Mouse (Mus musculus) gastrocnemius, adult 18-20 months (tissue): ENCODE results near the gene Gm21518. TPM values are rescaled to one million over a fixed set of nuclear protein-coding genes. Genes with fewer than 3 reads are reported as not detected.
"Not testable (repeated sequence)": the region's sequence is repeated elsewhere in the genome, so short reads cannot be mapped to it uniquely, and the experiment has no call there.

Source experiments
- DNase-seq: peaks from one replicate; pipeline ENCODE4 v3.0.0; 2021; ENCODE audit warnings: low spot score
- long read RNA-seq, 2 experiments: library from polyadenylated mRNA; stranded (forward); transcript quantifications; one replicate each; pipeline ENCODE4 v2.0.0; 2021
- total RNA-seq, 2 experiments: library from RNA; stranded (reverse); gene quantifications; 2 replicates each; pipeline ENCODE4 v1.2.3; 2021

The Gm21518 gene
- not detected for total RNA-seq
- long read RNA-seq, experiment 1 = 0 reads
- long read RNA-seq, experiment 2 = 0 reads

- not testable (repeated sequence) for DNase-seq
These were observed at the start of gene Gm21518 for GRCm38 (mm10) chrY:62190566-62190965. TSS of gene Gm21518 (plus strand) at chrY:62190866.
